Mouse (Mus musculus) retina, postnatal 1 day (tissue): ENCODE data around the gene Dus2.
A peak's percentile ranks its signal among the peaks of the same experiment; 100 is the strongest.

Experiments
- DNase-seq: peaks from one replicate; pipeline ENCODE4 v3.0.0-alpha.2; 2012

The Dus2 gene

DNA sequence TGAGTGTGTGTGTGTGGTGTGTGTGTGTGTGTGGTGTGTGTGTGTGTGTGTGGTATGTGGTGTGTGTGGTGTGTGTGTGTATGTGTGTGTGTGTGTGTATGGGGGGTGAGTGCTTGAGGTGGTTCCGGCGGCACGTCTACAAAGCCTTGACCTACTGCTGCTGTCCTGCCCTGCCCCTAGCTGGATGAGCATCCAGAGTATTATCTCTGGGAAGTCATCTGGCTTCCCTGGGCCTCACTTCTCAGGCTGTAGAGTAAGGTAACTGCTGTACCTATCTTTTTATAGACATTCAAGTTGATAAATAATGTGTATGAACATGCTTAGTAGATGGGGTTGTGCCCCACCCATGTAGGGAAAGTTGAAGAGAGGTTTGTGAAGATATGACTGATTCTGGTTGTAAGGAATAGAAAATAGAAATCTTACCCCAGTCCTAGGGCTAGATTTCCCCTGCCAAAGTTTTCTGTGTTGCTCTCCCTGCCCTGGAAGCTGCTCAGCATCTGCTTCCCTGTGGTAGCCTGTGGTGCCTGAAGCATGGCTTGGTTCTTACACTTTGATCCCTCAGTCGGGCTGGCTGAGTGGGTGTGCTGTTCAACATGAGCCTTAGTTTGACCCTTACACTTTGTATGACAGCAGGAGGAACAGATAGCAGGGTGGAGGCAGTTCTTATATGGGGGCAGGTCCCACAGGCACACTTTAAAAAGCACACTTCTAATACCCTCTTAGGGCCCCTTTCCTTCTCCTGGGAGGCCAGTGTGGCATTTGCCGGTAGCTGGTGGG is 56.9 kb downstream of the Dus2 start:
- DNase-seq, result no peak

DNA sequence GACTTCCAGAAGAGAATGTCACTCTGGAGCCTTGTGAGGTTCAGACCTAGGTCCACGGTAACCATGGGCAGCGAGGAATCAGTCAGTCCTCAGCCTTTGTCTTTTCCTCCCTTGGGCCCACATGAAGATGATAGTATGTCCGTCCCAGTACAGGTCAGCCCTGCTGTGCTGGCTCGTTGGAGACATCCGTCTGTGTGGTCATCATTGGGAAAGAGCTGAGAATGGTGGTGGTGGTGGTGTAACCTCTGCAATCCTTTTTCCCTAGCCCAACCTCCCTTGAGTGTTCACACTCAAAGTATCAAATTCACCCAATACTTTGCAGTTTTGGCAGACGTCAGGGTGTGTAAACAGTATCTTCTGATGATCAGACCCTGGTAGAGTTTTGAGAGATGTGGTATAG is 58.7 kb downstream of the Dus2 start:
- DNase-seq, result no peak

DNA sequence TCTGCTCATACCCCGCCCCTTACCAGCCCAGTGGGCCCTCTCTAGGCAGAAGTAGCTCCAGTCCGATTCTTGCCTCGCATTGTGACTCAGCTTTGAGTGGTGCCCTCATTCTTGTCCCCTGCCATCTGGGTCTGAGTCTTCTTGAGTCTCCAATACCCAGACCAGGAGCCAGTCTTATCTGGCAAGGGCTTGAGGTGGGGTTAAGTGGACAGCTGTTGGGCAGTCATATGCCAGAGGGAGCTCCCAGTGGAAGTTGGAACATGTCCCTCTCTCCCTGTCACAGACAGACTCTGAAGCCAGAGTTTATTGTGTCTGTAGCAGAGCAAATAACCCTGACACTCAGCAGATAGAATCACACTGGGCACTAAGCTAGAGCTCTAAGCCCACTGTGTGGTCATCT is 59.9 kb downstream of the Dus2 start:
- DNase-seq, result no peak

DNA sequence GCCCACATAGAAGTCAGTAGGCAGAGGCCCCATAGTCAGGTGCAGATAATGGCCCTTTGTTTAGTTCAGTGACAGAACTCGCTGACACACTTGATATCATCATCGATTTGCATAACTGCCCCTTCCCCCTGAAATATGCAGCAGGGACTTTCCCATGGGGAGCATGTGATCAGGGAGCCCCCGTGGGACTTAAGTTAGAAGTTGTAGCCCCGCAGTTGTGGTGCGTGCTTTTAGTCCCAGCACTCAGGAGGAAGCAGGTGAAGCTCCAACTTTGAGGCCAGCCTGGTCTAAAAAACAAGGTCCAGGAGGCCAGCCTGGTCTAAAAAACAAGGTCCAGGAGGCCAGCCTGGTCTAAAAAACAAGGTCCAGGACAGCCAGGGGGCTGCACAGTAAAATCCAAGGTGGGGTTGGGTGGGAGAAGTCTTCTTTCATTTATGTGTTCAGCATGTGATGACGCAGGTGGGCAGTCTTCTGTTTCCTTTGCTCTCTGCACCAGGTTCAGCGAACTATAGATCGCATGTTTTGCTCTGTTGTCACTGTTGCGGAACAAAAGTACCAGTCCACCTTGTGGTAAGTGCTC is 61.5 kb downstream of the Dus2 start:
- peak; percentile 28 for DNase-seq

DNA sequence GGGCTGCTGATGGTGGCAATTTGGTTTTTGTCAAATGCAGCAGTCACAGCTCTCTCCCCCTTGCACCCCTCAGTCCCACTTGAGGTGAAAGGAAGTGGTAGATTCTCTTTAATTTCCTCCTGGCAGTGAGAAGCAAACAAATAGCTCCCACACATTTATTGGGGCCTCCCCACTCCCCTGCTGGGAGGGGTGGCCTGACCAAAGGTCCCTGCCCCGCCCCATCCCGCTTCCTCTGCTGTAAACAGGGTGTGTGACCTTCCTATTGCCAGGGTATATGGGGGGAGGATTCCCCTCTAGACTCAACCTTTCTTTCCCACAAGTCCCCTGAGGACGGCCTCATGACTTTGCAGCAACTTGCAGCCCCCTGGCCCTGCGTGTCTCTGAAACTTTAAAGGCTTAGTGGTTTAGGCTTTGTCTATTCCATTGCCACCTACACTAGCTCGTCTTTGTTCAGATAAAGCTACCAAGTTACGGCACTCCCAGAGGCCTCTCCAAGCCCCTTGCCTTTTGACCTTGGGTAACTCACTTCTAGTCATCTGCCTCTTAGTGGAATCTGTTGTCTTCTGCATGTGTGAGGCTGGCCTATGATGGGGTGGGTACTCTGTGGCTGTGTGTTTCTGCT is 63.2 kb downstream of the Dus2 start:
- DNase-seq, result no peak

DNA sequence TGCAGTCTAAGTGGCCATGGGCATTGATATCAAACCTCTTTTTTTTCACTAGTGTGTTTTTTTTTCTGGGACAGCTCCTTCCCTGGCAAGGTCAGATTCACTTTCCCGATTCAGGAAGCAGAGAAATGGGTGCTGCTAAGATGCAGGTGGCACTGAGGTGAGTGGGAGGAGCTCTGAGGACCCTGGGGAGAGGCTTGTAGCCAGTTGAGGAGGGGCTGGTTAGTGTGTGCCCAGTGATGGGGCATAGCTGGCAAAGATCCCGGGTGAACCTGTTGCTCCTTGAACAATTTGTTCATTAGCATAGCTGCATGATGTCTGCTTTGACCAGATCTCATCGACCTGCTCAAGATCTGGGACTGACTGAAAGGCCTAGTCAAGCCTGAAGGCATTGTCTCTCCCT is 63.9 kb downstream of the Dus2 start:
- DNase-seq, result no peak

DNA sequence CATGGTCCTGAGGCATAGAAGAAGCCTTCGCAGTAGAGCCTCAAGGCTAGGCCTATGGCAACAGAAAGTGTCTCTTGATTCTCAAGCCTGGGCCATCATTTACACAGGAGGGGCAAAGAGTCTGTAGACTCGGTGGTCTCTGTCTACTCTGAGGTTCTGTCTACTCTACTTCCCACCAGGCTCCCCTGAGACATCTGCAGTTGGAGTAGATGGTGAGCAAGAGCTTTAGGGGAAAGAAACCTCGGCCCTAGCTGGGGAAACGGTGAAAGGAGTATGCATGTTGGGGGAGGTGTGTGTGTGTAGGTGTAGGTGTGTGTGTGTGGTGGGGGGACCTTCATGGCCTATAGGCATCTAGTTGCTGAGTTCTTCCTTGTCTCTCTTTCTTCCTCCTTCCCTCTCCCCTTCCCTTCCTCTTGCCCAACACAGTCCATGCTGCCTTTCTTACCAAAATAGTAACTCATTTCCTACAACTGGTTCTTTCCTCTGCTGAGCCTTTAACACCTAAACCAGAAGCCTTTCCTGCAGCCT is 65.4 kb downstream of the Dus2 start:
- no peak for DNase-seq

DNA sequence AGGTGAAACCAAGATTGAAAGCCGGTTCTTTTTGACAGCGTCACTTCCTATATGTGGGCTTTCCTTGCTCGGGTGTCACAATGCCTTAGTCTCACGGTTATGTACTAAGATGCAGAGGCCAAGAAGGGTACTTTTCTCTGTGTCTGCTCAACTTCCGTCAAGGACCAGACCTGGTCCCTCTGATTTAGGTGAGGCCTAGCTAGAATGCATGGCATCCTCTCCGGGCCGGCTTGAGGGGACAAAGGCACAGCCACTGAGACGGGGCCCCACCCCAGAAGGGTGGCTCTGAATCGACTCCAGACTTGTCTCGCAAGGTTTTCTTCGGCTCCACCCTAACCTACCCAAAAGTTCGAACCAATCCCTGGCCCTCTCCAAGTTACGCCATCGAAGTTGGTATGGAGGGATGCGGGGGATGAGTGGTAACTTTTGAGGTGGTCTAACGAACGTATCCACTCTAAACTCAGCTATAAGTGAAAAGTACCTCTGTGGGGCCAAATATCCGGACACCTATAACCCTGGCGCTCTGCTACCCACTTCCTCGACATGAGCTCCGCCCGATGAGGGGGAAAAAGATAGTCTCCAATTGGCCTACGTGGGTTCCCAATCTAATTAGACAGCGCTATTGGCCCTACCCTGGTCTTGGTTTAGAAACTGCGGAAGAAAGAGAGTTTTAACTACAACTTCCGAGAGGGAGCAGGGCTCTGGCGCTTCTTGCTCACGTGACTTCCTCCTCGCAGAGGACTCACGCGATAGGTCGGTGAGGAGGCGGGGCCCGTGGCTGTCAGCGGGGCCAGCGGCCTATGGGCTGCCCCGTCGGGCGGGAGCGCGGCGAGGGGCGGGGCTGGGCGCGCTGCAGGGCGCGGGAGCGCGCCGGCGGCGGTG is 67.8 kb downstream of the Dus2 start, which contains the start of gene Nfatc3:
Gene Nfatc3, plus strand, starts transcription at position 110 of the 882 bp plus-strand sequence.
- peak; percentile 97 for DNase-seq

DNA sequence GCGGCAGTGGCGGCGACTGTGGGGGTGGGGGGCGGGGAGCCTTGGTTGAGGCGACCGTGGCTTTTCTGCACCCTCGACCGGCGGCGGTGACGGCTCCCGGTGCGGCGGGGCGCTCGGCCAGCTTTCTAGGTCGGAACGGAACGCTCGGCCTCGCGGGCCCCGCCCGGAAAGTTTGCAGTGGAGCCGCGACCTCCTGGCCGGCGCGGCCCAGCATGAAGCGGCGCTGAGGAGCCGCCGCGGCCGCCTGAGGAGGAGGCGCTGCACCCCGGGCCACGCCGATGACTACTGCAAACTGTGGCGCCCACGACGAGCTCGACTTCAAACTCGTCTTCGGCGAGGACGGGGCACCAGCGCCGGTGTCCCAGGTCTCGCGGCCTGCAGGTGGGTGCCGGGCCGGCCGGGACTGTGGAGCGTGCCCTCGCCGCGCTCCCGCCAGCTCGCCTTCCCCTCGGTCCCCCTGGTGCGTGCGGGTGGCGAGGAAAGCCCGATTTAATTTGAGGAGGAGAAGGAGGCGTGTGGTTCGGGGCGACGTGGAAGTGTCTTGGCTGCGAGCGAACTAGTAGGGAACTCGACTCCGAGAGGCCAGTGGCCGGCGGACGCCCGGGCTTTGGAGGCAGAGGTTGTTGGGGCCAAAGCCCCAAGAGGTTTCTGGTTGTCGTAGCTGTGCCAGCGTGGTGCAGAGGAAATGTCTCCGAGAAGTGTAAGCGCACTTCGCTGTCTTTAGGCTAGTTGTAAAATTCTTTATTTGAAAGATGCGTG is 68.7 kb downstream of the Dus2 start:
- no peak for DNase-seq

DNA sequence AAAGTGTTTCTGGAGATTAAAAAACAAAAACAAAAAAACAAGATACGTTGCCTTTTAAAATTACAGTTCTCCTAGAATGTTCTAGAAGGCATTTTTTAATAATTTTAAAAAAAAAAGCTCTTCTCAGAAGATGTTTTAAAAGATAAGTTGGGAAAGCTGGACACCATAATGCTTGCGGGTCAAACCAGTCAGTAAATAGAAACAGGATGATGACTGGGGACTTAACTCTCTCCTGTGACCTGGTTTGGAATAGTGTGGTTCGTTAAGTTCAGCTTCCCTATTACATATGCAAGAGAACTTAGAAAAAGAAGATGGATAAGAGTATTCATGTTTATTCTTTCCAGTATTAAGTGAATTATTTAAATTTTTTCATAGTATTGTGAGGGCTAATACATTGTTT is 69.4 kb downstream of the Dus2 start:
- DNase-seq, result no peak

DNA sequence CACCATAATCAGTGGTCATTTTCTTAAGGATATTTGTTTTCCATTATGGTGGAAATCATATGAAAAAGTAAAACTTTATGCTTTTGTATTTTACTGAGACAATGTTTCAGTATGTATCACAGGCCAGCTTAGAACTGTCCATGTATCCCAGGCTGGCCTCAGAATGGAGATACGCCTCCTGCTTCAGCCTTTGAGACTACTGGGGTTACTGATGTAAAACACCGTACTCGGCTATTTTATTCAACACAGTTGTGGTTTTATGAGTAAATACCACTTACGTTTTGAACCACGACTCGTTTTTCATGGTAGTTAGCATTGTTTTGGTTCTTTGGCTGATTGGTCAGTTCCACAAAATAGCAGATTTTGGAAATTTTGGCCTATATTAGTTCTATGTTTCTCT is 70.5 kb downstream of the Dus2 start:
- DNase-seq, result no peak

DNA sequence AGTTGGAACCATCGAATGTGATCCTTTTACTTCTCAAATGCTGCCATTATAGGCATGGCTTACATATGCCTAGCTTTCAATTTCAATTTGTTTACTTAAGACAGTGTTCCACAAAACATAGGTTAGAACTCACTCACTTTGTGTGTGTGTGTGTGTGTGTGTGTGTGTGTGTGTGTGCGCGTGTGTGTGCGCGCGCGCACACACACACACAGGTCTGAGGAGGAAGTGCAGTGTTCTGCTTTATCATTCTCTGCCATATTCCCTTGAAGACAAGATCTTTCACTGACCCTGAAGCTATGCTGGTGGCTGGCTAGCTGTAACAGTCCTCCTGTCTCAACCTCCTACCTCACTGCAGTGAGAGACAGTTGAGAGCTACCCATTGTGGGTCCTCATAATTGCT is 71.9 kb downstream of the Dus2 start:
- DNase-seq, result no peak

DNA sequence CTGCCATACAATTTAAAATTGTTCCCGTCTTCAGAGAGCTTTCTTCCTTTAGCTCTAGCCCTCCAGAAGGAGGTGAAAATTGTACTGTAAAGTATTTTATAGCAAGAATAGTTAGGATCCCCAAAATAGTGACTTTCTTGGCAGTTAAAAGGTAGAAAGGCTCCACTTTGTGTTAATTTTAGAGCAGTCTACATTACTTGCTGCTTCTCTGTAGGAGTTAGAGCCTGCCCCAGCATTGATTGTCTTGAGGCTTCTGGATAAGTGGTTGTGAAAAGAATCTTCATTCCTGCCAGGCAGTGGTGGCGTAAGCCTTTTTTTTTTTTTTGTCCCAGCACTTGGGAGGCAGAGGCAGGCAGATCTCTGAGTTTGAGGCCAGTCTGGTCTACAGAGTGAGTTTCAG is 75.6 kb downstream of the Dus2 start:
- DNase-seq, result no peak

DNA sequence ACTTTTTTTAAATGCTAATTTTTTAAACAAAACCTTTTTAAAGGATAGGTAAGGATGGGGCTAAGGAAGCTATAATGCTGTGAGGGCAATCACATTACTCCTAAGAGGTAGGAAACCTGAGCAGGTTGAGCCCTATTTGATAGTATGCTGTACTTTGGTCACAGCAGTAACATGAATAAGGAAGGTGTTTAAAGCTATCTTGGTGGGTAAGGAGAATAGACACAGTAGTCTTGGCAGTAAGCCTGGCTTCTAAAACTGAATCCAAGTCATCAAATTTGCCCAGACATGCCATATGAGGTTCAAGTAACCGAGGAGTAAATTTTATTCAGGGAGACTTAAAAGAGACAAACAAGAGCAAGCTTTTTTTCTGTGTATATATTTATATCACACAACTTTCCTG is 78.4 kb downstream of the Dus2 start:
- DNase-seq, result no peak

DNA sequence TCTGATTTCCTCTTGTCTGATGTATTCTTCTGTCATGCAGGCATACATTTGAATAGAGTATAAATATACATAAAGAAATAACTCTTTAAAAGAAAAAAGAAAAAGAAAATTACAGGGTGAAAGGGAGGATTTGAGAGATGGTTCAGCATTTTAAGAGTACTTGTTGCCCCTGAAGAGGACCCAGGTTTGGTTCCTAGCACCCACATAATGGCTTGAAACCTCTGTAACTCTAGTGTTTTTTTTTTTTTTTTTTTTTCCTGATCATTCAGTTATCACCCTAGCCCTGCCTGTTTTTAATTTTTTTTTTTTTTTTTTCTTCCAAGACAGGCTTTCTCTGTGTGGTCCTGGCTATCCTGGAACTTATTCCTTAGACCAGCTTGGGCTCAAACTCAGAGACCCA is 81.0 kb downstream of the Dus2 start:
- no peak for DNase-seq

DNA sequence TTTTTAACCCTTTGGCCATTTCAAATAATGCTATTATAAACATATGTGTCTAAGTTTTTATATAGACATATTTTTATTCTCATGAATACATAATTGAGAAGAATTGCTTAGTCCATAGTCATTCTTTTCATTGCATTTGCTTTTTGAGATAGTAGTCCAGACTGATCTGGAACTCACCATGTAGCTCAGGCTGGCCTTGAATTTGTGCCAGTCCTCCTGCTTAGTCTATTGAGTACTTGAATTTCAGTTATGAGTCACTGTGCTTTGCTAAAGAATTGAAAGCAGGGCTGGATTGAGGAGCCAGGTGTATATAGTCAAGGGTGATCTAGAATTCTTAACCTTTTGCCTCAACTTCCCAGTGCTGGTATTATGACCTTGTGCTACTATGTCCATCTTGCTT is 83.1 kb downstream of the Dus2 start:
- no peak for DNase-seq

DNA sequence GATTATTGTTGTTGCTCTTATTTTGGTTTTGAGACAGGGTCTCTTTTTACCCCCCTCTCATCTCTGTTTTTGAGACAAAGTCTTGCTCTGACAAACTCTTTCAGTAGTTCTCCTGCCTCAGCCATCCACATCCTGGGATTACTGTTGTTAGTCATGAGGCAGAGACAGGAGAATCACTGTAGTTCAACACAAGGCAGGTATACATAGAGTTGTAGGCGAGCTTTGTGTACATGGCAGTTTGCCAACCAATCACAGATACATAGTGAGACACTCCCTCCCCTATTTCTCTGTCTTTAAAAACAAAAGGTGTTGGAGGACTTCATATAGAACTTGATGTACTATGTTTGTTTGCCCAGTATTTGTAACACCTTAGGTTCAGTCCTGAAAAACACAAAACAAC is 83.5 kb downstream of the Dus2 start:
- no peak for DNase-seq

DNA sequence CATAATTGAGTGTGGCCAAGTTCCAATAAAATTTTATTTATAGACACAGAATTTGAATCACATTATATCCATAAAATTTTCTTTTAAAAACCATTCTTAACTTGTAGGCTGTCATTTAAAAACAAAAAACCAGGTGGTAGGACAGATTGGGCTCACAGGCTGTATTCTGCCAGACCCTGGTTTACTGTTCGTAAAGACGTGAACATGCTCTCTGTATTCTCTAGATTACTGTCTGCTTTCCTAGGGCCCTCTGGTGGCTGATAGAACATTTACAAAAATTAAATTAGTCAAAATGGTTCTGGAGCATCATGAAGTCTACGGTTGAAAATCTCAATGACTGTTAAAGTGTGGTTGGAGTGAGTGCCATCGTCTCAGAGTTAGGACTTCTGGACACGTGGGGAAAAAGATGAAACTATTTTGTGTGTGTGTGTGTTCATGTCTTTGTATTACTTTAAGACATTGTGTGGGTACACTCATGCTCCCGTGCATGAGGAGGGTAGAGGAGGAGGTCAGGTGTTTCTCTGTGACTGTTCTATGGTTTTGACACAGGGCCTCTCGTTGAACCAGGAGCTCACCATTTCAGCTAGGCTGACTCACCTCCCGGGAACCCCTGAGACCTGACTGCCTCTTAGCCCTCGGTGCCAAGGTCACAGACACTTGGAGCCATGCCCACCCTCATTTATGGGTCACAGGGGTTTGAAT is 84.2 kb downstream of the Dus2 start:
- DNase-seq, result peak; percentile 12

DNA sequence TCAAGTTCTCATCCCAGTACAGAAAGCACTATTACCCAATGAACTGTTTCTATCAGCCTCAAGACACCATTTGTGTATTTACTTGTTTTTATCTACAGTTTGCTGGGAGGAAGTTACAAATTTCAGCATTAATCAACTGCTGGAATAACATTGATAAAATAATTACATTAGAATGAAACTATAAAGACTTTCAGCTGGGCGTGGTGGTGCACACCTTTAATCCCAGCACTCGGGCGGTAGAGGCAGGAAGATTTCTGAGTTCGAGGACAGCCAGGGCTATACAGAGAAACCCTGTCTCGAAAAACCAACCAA is 84.7 kb downstream of the Dus2 start:
- DNase-seq, result no peak

DNA sequence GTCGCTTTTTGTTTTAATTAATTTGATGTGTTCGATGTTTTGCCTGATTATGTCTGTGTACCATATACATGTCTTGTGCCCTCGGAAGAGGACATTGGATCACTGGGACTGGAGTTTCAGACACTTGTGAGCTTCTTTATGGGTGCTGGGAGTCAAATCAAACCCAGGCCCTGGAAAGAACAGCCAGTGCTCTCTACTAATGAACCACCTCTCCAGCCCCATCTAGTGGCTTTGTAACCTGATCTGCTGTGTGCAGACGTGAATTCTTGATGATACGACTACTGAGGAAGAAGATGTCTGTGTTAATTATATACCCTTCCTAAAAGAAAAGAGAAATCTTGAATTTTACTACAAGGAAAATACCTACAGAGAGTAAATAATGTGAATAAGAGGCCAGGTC is 85.5 kb downstream of the Dus2 start:
- peak; percentile 38 for DNase-seq

DNA sequence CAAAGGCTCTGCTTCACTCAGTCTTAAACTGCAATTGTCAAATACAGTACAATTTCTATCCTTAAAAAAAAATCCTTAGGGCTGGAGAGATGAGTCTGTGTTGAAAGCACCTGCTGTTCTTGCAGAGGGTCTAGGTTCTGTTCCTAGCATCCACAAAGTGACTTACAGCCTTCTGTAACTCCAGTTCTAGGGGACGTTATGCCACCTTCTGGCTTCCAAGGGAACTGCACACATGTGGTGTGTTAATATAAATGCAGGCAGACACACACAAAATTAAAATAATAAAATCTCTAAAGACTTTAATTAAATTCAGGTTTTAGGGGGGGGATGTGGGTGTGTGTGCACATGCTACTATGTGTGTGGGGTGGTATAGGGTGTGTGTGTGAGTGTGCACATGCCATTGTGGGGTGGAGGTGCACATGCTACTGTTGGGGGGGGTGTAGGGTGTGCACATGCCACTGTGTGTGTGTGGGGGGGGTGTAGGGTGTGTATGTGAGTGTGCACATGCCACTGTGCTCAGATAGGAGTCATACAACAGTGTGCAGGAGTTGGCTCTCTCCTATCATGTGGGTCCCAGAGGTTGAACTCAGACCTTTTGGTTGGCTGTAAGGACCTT is 86.4 kb downstream of the Dus2 start:
- no peak for DNase-seq
